Mouse (Mus musculus): Measurements from ENCODE around the gene Mlx.
"Not testable (repeated sequence)": the region's sequence is repeated elsewhere in the genome, so short reads cannot be mapped to it uniquely, and the experiment has no call there.

GRCm38 (mm10) chr11:101125008-101125407, 37.9 kb downstream of the Mlx start:
- TF ChIP-seq CTCF (IDR thresholded peaks at IDR 0.05; ENCODE audit: low read depth, low read length); POLR2A (IDR thresholded peaks at IDR 0.05; ENCODE audit: borderline replicate concordance, low read depth, low read length): not testable (repeated sequence)

Data from bone marrow macrophage, adult 2 months (primary cell).